Mouse (Mus musculus): Measurements from ENCODE around the gene Xpo1. TPM values are rescaled to one million over a fixed set of nuclear protein-coding genes. Genes with fewer than 3 reads are reported as not detected.
"Not testable (repeated sequence)": the region's sequence is repeated elsewhere in the genome, so short reads cannot be mapped to it uniquely, and the experiment has no call there.

The Xpo1 gene
- total RNA-seq, 2 experiments from 2014 or later = 62.6 to 66.3 TPM

DNA sequence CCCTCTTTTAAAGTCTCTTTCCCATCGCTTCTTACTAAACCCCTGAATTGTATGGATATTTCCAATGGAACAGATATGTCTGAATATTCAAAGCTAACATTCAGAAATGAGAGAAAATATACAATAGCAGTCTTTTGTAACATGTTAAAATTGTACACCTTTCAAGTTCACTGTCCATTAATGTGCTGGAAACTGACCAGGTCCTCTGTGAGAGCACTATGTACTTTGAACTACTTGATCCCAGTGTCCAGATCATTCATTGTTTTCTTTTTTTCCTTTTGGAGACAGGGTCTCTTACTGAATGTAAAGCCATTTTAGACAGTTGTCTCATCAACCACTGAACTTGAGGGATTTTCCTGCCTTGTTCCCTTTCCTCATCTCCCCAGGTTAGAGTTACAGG lies 47.3 kb downstream of the Xpo1 start:
- intact Hi-C loops (cut with DNase I) = no loop called here
- H3K27ac ChIP-seq = no peak overlapping the region
- no peak for DNase-seq (ENCODE audit: extremely low spot score in 1 of 2, low spot score in 2 of 2)
- no peak for TF ChIP-seq CTCF (IDR thresholded peaks at IDR 0.05)
- H3K4me3 ChIP-seq = no peak overlapping the region

DNA sequence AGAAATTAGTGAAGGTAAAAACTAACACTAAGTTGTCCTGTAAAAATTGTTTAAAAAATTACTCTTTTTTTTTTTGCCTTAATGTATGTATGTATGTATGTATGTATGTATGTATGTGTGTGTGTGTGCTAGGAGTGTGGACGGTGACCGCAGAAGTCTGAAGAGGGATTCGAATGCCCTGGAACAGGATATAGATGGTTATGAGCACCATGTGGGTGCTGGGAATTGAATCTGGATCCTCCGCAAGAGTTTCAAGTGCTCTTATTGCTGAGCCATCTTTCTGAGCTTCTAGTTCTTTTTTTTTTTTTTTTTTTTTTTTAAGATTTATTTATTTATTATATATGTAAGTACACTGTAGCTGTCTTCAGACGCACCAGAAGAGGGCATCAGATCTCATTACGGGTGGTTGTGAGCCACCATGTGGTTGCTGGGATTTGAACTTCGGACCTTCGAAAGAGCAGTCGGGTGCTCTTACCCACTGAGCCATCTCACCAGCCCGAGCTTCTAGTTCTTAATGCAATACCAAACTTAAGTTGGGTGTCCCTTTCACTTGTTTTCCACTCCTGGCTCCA lies 49.3 kb downstream of the Xpo1 start:
- Histone ChIP-seq H3K27ac (peak overlapping the region; percentile 99), H3K4me3 (peak overlapping the region; percentile 92)
- DNase-seq (ENCODE audit: extremely low spot score in 1 of 2, low spot score in 2 of 2) = not testable (repeated sequence)
- peak; percentile 16 for TF ChIP-seq CTCF (IDR thresholded peaks at IDR 0.05)
- intact Hi-C loops (cut with DNase I) = loop anchor here (5.0 kb wide), 1 partner anchor 327 kb away; the partner anchor contains the start of gene 0610010F05Rik

DNA sequence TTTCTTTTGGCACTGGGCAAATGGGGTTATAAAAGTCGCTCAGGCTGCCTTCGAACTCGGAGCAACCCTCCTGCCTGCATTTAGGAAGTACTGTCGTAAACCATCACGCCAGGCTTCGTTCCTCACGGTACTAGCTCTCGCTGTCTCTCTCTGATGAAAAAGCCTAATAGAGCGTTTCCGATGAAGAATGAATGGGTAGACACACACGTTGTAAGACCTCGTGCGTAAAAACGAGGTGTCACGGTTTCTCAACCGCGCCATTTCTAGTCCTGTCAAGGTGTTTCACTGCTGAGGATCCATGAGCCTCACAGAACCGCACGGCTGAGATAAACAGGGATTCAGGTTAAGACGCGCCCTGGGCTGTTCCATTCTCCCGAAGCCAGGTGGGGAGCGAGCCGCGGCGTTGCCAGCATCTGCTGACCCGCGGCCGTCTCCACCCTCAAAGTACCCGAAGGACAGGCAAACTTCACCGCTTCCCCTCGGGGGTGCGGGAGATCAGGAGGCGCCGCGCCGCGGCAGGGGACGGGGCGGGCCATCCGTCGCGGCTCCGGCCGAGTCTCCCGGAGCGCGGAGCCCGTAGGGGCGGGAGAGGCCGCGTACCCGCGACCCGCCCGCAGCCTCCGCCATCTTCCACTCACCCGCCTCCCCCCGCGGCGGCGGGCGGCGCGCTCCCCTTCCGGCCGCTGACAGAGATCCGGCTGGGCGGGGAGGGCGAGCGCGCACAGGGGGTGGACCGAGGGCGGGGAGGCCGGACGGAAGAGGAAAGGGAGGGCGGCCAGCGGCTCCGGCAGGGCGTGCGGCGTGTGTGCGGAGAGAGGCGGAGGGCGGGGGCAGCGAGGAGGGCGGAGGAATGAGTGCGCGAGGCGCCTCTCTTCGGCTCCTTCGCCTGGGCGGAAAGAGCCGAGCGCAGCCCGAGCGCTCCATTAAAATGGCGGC lies 50.1 kb downstream of the Xpo1 start:
- intact Hi-C loops (cut with DNase I) = loop anchor here (1.0 to 5.0 kb wide), 2 partner anchors 49 to 326 kb away; partner anchors contain the start of gene 0610010F05Rik
- H3K27ac ChIP-seq = peak overlapping the region; percentile 99
- DNase-seq (ENCODE audit: extremely low spot score in 1 of 2, low spot score in 2 of 2) = peak; percentile 94 to 97
- H3K4me3 ChIP-seq = peak overlapping the region; percentile 92
- TF ChIP-seq CTCF (IDR thresholded peaks at IDR 0.05) = no peak; the same call in 1 of the 2 replicates

DNA sequence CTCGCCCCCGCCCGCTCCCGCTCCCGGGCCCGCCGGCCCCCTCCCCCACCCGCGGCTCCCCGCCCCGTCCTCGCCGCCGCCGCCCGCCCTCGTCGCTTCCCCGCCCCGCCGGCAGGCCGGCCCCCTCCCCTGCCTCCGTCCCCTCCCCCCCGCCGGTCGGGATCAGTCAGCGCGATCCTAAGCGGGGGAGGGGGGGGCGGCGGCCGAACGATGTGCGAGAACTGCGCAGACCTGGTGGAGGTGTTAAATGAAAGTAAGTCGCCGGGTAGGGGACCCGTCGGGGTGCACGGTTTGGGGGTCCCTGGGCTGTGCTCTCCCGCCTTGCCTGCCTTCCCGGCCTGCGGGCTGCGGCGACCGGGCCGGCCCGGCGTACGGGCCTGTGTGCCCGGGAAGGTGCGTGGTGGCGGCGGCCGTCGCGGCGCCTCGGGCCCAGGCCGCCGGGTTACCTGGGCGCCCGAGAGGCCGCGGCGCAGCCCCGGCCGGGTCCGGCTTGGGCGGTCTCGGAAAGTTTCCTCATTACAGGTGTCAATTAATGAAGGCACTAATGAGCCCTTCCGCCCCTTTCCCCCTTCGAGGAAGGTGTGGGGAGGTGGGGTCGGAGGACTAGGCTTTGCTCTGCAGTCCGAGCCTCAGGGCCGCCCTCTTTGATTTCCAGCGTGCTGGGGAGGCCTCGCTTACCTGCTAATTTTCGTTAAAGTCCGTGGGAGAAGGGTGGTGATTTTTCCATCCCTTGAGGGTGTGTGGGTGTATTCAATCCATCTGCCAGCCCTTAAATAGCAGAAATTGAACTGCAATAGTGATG lies 51.1 kb downstream of the Xpo1 start, which contains the start of gene Usp34:
Gene Usp34, plus strand, starts transcription at position 132 of the 802 bp plus-strand sequence.
- peak; percentile 45 to 66 for DNase-seq (ENCODE audit: extremely low spot score in 1 of 2, low spot score in 2 of 2)
- TF ChIP-seq CTCF (IDR thresholded peaks at IDR 0.05) = no peak
- intact Hi-C loops (cut with DNase I) = loop anchor here (1.0 to 5.0 kb wide), 2 partner anchors 50 to 325 kb away; partner anchors contain the start of gene 0610010F05Rik
- Histone ChIP-seq H3K27ac (peak within 1 kb of the TSS; percentile 99), H3K4me3 (peak within 1 kb of the TSS; percentile 92)

DNA sequence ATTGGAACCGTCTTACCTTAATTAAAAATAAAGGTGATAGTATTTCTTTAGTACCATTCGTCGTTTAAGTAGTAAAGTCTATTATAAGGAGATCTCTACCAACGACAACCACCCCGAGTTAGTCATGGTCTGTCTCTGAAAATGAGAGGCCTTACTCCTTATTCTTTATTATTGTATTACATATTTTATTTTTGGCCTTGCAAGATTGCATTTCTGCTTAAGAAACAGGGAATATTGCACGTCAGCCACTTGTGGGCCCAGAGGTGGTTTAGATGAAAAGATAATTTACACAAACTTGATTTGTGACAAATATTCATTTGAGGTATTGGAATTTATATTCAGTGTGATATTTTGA lies 51.7 kb downstream of the Xpo1 start:
- intact Hi-C loops (cut with DNase I) = loop anchor here (5.0 kb wide), 1 partner anchor 325 kb away; the partner anchor contains the start of gene 0610010F05Rik
- Histone ChIP-seq H3K4me3 (peak overlapping the region; percentile 92), H3K27ac (peak overlapping the region; percentile 99)
- TF ChIP-seq CTCF (IDR thresholded peaks at IDR 0.05) = no peak
- DNase-seq (ENCODE audit: extremely low spot score in 1 of 2, low spot score in 2 of 2) = no peak

DNA sequence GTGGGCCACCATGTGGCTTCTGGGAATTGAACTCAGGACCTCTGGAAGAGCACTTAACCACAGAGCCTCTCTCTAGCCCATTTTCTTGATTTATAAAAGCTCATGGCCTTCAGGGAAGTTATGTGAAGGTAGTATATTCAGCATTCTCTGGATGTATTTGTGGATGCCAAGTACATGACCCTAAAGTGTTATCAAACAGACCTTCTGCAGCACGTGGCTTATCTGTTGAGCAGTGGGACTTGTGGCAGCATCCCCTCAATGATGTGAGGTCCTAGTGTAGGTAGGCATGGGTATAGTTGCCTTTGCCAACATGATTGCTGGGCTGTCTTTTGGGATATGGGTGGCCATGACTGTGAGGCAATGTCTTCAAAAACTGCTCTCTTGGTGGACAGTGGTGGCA lies 57.7 kb downstream of the Xpo1 start:
- DNase-seq (ENCODE audit: extremely low spot score in 1 of 2, low spot score in 2 of 2) = no peak
- Histone ChIP-seq H3K27ac (no peak overlapping the region), H3K4me3 (no peak overlapping the region)
- intact Hi-C loops (cut with DNase I) = no loop called here
- no peak for TF ChIP-seq CTCF (IDR thresholded peaks at IDR 0.05)

DNA sequence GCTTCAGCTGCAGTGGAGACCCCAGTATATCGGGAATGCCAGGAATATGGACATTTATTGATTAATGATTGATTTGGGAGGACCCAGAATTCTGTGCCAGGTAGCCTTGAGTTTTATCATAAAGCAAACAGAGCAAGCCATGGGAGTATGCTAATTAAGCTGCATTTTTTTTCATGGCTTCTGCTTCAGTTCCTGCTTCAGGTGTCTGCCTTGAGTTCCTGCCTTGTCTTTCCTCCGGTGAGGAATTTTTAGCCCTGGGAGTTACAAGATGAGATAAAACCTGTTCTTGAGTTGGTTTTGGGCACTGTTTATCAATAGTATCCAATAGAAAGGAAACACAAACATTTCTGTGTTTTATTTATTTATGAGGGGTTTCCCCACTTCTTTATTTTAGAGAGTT lies 73.6 kb downstream of the Xpo1 start:
- no peak overlapping the region for H3K27ac ChIP-seq
- H3K4me3 ChIP-seq = no peak overlapping the region
- intact Hi-C loops (cut with DNase I) = no loop called here
- TF ChIP-seq CTCF (IDR thresholded peaks at IDR 0.05) = no peak
- no peak for DNase-seq (ENCODE audit: extremely low spot score in 1 of 2, low spot score in 2 of 2)

DNA sequence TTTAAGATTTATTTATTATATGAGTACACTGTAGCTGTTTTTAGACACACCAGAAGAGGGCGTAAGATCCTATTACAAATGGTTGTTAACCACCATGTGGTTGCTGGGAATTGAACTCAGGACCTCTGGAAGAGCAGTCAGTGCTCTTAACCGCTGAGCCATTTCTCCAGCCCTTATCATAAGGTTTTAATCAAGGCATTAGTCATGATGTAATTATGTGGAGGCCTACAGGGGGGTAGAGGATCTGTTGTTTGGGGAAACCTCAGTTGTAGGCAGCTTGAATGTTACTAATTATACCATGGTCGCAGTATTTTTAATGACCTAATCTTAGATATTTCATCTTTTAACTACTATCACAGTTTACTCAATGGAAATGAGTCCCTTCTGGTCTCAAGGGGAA lies 76.3 kb downstream of the Xpo1 start:
- no peak for DNase-seq (ENCODE audit: extremely low spot score in 1 of 2, low spot score in 2 of 2)
- no peak for TF ChIP-seq CTCF (IDR thresholded peaks at IDR 0.05)
- H3K4me3 ChIP-seq = no peak overlapping the region
- intact Hi-C loops (cut with DNase I) = no loop called here
- no peak overlapping the region for H3K27ac ChIP-seq

DNA sequence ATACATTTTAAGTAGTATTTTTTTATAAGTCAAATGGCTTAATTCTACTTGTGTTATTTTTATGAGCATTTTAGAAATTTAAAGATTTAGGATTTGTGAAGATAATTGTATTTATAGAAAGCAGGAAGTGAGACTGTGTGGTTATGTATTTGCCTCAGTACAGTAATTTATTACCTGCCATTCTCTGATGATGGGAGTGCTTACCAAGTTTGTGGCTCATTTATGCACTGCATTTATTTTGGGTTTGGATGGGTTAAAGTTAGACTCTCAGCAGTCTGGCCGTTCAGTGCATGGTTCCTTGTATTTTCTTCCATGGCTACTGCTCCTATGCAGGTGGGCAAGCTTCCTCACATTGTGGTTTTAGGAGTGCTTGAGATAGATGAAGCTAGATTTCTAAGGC lies 79.3 kb downstream of the Xpo1 start:
- Histone ChIP-seq H3K4me3 (no peak overlapping the region), H3K27ac (no peak overlapping the region)
- intact Hi-C loops (cut with DNase I) = no loop called here
- no peak for TF ChIP-seq CTCF (IDR thresholded peaks at IDR 0.05)
- no peak for DNase-seq (ENCODE audit: extremely low spot score in 1 of 2, low spot score in 2 of 2)

Other genes starting within 250 kb of the Xpo1 start
- gene Fam161a, start 248.5 kb upstream of the Xpo1 start, total RNA-seq (2021) = 1 to 10 TPM; 4.9 to 5.0 TPM
- 100 to 1,000 TPM in 1 of 2 experiments, 10 to 100 TPM in 1; 98.6 to 102 TPM for gene Usp34, start 50.9 kb downstream of the Xpo1 start, total RNA-seq (2021)
- gene Ahsa2, start 242.0 kb downstream of the Xpo1 start, total RNA-seq (2021) = 10 to 100 TPM; 44.5 to 49.5 TPM